Mouse (Mus musculus): ENCODE data around the gene Pex14.
"Not testable (repeated sequence)": the region's sequence is repeated elsewhere in the genome, so short reads cannot be mapped to it uniquely, and the experiment has no call there.

Pex14 gene

GRCm38 (mm10) chr4:149103875-149104561 lies 4.3 kb upstream of the Pex14 start, which contains the start of gene Dffa:
Gene Dffa (plus strand): TSS chr4:149104146.
- in situ Hi-C loops (cut with MboI, MseI) = no loop called here

- in situ Hi-C loops (cut with MboI, MseI) = no loop called here
These were observed 1.8 kb upstream of the Pex14 start for GRCm38 (mm10) chr4:149101456-149101855.

- in situ Hi-C loops (cut with MboI, MseI) = not testable (repeated sequence)
These were observed 773 bp upstream of the Pex14 start for GRCm38 (mm10) chr4:149100449-149100848.

DNA sequence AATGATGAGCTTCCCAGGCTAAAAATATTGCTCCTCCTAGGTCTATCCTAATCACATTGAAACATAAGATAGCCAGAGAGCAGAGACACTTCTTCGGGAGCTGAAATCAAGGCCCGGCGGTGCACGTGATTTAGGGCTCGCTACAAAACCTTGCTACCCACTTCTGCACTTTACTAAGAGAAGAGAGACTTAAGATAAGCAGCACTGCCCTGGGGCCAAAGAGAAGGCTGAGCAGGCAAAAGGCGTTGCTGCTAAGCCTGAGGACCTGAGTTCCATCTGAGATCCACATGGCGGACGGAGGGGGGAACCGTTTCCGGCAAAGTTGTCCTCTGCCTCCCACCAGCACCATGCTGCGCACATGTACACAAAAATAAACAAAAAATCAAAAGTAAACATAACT lies 1.1 kb downstream of the Pex14 start:
- in situ Hi-C loops (cut with MboI, MseI) = no loop called here

- in situ Hi-C loops (cut with MboI, MseI) = no loop called here
These were observed 1.7 kb downstream of the Pex14 start for GRCm38 (mm10) chr4:149097956-149098355.

GRCm38 (mm10) chr4:149091364-149091763 lies 8.3 kb downstream of the Pex14 start:
- in situ Hi-C loops (cut with MboI, MseI) = no loop called here

DNA sequence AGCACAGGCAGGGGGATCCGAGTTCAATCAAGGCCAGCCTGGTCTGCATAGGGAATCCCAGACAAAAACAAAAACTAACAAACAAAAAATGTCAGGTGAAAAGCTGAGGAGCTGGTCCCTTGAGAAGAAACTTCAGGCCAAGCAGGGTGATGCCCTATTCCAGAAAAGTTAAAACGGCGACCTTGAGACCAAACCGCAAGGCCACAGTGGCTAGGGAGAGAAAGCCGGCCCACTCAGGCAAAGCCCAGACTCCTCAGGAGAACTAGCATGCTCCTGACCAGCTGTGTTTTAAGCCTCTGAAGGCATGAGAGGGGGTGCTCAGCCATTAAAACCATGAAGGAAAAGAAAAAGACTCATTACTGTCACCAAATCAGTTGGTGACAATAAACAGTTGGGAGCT lies 14.3 kb downstream of the Pex14 start:
- in situ Hi-C loops (cut with MboI, MseI) = no loop called here

DNA sequence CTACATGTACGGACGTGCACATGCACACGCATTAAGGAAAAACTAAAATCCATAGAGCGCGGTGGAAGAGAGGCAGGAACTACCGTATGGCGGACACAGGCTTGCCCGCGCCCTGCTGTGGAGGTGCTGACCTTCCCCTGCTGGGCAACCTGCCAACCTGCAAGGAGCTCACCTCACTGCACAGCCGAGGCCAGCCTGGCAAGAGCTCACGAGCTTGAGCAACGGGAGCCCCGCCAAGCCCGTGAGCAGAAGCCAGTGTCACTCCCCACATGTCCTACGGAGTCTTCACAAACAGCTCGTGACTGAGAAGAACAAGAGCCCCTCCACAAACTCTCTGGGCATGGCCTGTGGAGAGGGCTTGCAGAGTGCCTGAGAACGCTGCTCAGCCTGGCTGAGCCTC lies 18.1 kb downstream of the Pex14 start:
- in situ Hi-C loops (cut with MboI, MseI) = no loop called here

- in situ Hi-C loops (cut with MboI, MseI) = no loop called here
These were observed 19.6 kb downstream of the Pex14 start for GRCm38 (mm10) chr4:149080111-149080510.

GRCm38 (mm10) chr4:149079629-149080028 lies 20.0 kb downstream of the Pex14 start:
- in situ Hi-C loops (cut with MboI, MseI) = no loop called here

- in situ Hi-C loops (cut with MboI, MseI) = no loop called here
These were observed 21.4 kb downstream of the Pex14 start for GRCm38 (mm10) chr4:149078261-149078660.

DNA sequence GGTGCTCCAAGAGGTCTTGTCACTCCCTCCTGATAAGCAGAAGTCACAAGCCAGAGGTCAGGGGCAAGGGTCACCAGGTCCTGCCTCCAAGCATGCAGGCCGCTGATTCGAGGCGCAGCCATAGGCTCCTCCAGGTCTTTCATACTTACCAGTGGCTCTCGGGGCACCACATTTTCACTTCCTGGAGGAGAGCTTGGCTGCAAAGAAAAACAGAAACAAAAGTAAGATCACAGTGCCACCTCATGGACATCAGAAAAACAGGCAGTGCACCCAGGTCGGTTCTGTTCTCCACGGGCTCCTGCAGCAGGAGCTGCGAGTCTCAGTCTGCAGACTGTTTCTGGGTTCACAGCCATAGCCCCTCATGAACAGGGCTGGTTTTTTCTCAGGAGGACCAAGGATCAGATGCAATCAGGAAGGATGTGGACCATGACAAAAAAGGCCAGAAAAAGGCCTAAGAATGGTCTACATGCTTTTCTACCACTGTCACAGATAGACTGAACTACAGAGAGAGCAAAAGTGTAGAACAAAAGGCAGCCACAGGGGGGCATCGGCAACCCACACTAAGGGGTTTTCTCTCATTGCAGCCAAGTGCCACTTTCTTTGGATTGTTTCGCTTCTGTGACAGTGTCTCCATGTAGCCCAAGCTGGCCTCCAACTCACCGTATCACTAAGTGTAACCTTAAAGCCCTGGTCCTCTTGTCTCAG lies 23.7 kb downstream of the Pex14 start:
- in situ Hi-C loops (cut with MboI, MseI) = no loop called here

DNA sequence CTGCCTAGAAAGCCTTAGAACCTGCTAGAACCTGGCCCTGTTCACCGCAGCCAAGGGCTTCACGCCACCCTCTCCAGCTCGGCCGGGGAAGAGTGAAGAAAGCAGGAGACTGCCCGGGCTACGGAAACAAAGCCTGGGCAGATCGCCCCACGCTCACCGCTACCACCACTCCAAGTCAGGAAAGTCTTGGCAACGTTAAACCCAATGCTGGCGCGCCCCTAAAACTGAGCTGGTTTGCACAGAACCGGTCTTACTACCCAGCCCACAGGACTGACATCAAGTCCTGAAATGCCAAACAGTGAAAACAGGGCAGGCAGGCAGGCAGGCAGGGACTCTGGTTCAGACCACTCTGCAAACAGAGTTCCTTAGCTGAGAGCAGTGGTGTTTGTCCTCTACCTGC lies 24.6 kb downstream of the Pex14 start:
- in situ Hi-C loops (cut with MboI, MseI) = no loop called here

GRCm38 (mm10) chr4:149066672-149067551 lies 32.8 kb downstream of the Pex14 start:
- in situ Hi-C loops (cut with MboI, MseI) = no loop called here

GRCm38 (mm10) chr4:149064061-149064854 lies 35.4 kb downstream of the Pex14 start:
- in situ Hi-C loops (cut with MboI, MseI) = no loop called here

DNA sequence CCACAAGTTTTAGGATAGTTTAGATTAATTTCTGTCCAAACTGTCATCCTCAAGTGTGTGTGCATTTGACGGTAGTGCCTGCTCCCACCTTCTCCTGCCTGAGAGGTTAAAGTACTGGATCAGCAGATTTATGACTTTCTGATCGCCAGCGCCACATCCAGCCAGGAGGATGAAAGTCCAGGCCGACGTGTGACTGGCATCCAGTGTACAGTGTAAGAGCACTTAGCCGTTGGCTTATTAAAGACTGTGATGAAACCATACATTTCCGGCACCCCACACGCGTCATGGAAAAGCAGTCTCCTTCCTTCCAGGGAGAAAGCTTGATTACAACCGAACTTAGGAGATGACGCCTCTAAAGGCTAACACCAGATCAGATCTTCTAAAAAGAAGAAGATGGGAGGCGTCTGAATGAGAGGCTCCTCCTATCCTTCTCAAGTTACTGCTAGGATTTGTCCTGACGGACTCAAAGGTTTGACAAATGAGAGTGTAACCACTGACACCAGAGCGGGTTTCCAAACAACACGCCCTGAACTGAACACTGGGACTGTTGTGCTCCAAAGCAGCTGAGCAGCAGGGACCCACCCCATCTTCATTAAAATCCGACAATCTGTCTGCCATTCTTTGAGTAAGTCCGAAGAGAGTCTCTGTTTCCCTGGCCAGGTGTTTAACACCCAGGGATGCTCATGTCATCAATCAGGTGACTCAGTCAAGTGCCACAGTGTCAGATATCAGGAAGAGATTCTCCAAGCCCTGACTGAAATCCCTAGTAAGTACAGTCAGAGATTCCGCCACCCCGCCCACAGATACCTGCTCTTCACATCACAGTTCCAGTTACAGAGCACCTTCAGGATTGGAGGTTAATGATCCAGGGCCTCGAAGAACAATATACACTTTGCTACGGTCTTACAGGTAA lies 37.0 kb downstream of the Pex14 start:
- in situ Hi-C loops (cut with MboI, MseI) = no loop called here

- in situ Hi-C loops (cut with MboI, MseI) = no loop called here
These were observed 38.3 kb downstream of the Pex14 start for GRCm38 (mm10) chr4:149061432-149061718.

DNA sequence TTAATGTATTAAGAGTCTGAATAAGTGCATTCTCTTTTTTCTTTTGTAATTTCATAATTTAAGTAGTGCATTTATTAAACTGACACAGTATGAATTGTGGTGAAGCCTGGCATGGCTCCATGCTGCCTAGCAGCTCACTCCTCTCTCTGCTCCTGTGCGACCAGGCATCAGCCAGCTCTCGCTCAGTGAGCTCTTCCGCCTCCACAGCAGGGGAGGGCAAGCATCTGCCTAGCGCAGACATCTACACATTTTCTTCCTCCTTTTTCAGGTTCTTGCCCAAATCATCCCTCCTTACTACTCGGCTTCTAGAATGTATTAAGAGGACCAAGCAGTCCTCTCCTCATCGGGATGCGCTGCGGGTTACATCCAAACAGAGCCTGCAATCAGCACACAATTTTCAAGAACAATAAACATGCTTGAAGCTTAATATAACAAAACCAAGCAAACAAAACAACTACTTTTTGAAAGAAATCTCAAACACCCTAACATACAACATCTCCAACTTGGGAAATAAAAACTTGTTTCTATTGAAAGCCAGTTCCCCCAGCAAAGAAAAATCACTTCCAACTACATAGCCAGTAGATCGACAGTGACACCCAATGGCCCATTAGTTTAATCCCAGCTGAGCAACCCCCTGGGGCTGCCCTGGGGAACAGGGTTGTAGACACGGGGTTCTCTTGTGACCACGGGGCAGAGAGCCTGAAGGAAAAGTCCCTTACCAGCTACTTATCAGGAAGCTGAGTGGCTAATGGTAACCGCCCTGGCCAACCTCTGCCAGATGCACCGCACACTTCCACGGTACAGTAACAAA lies 38.9 kb downstream of the Pex14 start:
- in situ Hi-C loops (cut with MboI, MseI) = no loop called here

DNA sequence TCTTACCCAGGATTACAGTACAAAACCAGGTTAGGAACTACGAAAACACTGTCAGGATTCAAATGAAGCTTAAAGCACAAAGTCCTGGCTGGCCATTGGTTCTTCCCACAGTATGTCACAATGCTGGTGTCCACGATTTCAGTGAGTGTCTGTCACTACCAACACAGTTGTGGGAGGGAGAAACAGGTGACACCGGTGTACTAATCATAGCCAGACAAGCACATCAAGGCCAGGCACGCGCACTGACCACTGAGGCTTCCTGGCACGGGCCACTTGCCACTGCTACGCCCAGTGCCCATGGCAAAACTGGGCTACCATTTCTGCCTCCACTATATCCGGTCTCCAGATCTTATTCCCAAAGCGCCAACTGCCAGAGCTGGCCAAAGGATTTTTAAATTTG lies 40.0 kb downstream of the Pex14 start:
- in situ Hi-C loops (cut with MboI, MseI) = no loop called here

DNA sequence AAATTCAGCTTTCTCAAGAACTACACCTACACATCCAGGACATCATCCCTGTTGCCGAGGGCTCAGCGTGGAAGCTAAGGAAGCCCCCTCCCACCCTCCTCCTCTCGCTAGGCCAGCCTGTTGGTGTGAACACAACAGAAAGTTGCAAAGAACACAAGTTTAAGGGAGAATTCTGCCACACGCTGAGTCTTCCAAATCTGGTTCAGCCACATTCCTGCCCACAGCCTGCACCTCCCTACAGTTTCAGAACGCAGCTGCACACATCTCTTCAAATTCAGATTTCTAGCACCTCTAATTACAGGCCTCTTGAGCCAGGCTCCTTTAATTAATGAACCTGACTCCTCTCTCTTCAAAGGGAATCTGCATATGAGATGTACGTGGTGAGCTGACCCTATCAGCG lies 41.4 kb downstream of the Pex14 start:
- in situ Hi-C loops (cut with MboI, MseI) = no loop called here
